Mouse (Mus musculus): ENCODE measurements at regions not wholly inside any gene's neighbourhood (a gene's known extent, or its start where the extent isn't known, plus 50 kb on each side); places are given as distances from the start of the nearest gene placed in this dataset.

- no peak for TF ChIP-seq CTCF (IDR thresholded peaks at IDR 0.05; ENCODE audit: extremely low read depth, insufficient read depth, insufficient read length, insufficient replicate concordance)
- no peak for TF ChIP-seq POLR2A (IDR thresholded peaks at IDR 0.05; ENCODE audit: low read depth, low read length)
These were observed 188.9 kb upstream of the Fat4 start for GRCm38 (mm10) chr3:38697871-38698270.

All from spleen, adult 2 months (tissue).